Mouse (Mus musculus) cortical plate, adult 2 months (tissue): ENCODE data around the gene Aplf.

ENCODE experiments used
- CTCF ChIP-seq: fragments of 200-500 bp; IDR thresholded peaks from 2 replicates; pipeline ENCODE4 v1.5.1; 2011; ENCODE audit warnings: mild to moderate bottlenecking, control low read depth, low read length; ENCODE audit not compliant: insufficient read depth; ENCODE audit errors: extremely low read depth
- POLR2A ChIP-seq: fragments of 200-500 bp; IDR thresholded peaks from 2 replicates; pipeline ENCODE4 v1.6.1; 2011; ENCODE audit warnings: mild to moderate bottlenecking, low read length, control low read depth; ENCODE audit not compliant: insufficient read depth; ENCODE audit errors: extremely low read depth

GRCm38 (mm10) chr6:87680418-87680817, 8.4 kb upstream of the Aplf start:
- TF ChIP-seq POLR2A (no peak), CTCF (no peak)
